Mouse (Mus musculus) liver, adult 2 months (tissue): ENCODE results near the gene Slc22a21. TPM values are rescaled to one million over a fixed set of nuclear protein-coding genes. Genes with fewer than 3 reads are reported as not detected.
"Not testable (repeated sequence)": the region's sequence is repeated elsewhere in the genome, so short reads cannot be mapped to it uniquely, and the experiment has no call there.

Experiments used
- DNase-seq: peaks from one replicate; pipeline ENCODE4 v3.0.0-alpha.2; 2011; ENCODE audit warnings: low read depth, low spot score; ENCODE audit errors: extremely low read depth
- H3K27ac ChIP-seq: fragments of 200-500 bp; replicated peaks from 2 replicates; pipeline ENCODE4 v1.5.1; 2012; ENCODE audit warnings: low read depth, mild to moderate bottlenecking, control low read depth, inconsistent platforms, low read length; ENCODE audit not compliant: insufficient read depth
- H3K27me3 ChIP-seq: fragments of 200-500 bp; 2 replicates; pipeline ENCODE4 v1.6.1; 2012; ENCODE audit warnings: mild to moderate bottlenecking, moderate library complexity, low read length, inconsistent platforms; ENCODE audit not compliant: control insufficient read depth, insufficient read depth
- H3K36me3 ChIP-seq: fragments of 200-500 bp; 2 replicates; pipeline ENCODE4 v1.6.1; 2012; ENCODE audit warnings: low read length, inconsistent platforms; ENCODE audit not compliant: control insufficient read depth, insufficient read depth
- H3K4me1 ChIP-seq: fragments of 200-500 bp; 2 replicates; pipeline ENCODE4 v1.6.1; 2011; ENCODE audit warnings: low read length; ENCODE audit not compliant: control insufficient read depth, insufficient read depth
- H3K4me3 ChIP-seq: fragments of 200-500 bp; 2 replicates; pipeline ENCODE4 v1.5.1; 2011; ENCODE audit warnings: low read depth, mild to moderate bottlenecking, control low read depth, low read length, moderate library complexity; ENCODE audit not compliant: insufficient read depth
- H3K79me2 ChIP-seq: fragments of 200-500 bp; 2 replicates; pipeline ENCODE4 v1.6.1; 2012; ENCODE audit warnings: inconsistent platforms, mild to moderate bottlenecking, low read length, moderate library complexity; ENCODE audit not compliant: control insufficient read depth, insufficient read depth
- H3K9ac ChIP-seq: fragments of 200-500 bp; 2 replicates; pipeline ENCODE4 v1.6.1; 2012; ENCODE audit warnings: low read depth, mild to moderate bottlenecking, control low read depth, inconsistent platforms, low read length
- CTCF ChIP-seq: fragments of 200-500 bp; IDR thresholded peaks from 2 replicates; pipeline ENCODE4 v1.5.1; 2011; ENCODE audit warnings: low read depth, low read length, control low read depth
- POLR2A ChIP-seq: fragments of 200-500 bp; IDR thresholded peaks from 2 replicates; pipeline ENCODE4 v1.6.1; 2011; ENCODE audit warnings: low read length, control low read depth; ENCODE audit not compliant: insufficient read depth; ENCODE audit errors: extremely low read depth
- WGBS: fragments of 180-500 bp; shearing (Covaris S2); methylation state at CpG from one replicate; pipeline ENCODE4 v1.1.7; 2018; 5-methylcytosine and 5-hydroxymethylcytosine counted together
- polyA plus RNA-seq: library from polyadenylated mRNA; depleted of rRNA; stranded (reverse); fragments of >200 nt; gene quantifications from 2 replicates; pipeline ENCODE4 v1.2.3, GENCODE M21; 2012
- total RNA-seq: library from RNA; depleted of rRNA; stranded (reverse); fragments of >200 nt; gene quantifications from 2 replicates; pipeline ENCODE4 v1.2.3, GENCODE M21; 2014

Slc22a21 gene
- total and polyA plus RNA-seq, 2 experiments: 0.35 to 0.55 TPM

- no peak overlapping the region for H3K9ac ChIP-seq
- no peak for TF ChIP-seq POLR2A
- TF ChIP-seq CTCF: no peak
- no peaks in the 10 kb centered on the region for H3K27me3 ChIP-seq
Observed at GRCm38 (mm10) chr11:53975559-53975958, 4.6 kb downstream of the Slc22a21 start.

GRCm38 (mm10) chr11:53958984-53959383 lies 21.1 kb downstream of the Slc22a21 start:
- H3K27me3 ChIP-seq: no peaks in the 10 kb centered on the region
- H3K4me3 ChIP-seq: no peak overlapping the region
- no peak overlapping the region for H3K9ac ChIP-seq
- TF ChIP-seq CTCF (peak; percentile 61), POLR2A (no peak)
- no peaks in the 10 kb centered on the region for H3K79me2 ChIP-seq
- H3K36me3 ChIP-seq: no peaks in the 10 kb centered on the region
- H3K4me1 ChIP-seq: no peaks in the 10 kb centered on the region; the same call in 1 of the 2 replicates
- no peak overlapping the region for H3K27ac ChIP-seq
- peak; percentile 36 for DNase-seq
- 51% methylated on average over 3 of the region's 3 CpGs for WGBS

More at GRCm38 (mm10) chr11:53975559-53975958, 4.6 kb downstream of the Slc22a21 start:
- H3K79me2 ChIP-seq: no peaks in the 10 kb centered on the region
- H3K27ac ChIP-seq: no peak overlapping the region
- peaks cover 7% of the 10 kb centered on the region; the same call in 1 of the 2 replicates for H3K4me1 ChIP-seq
- H3K36me3 ChIP-seq: no peaks in the 10 kb centered on the region
- H3K4me3 ChIP-seq: no peak overlapping the region
- DNase-seq: no peak

- DNase-seq, H3K27ac ChIP-seq, H3K4me1 ChIP-seq: not testable (repeated sequence)
Observed at GRCm38 (mm10) chr11:53958176-53958575, 22.0 kb downstream of the Slc22a21 start.

DNA sequence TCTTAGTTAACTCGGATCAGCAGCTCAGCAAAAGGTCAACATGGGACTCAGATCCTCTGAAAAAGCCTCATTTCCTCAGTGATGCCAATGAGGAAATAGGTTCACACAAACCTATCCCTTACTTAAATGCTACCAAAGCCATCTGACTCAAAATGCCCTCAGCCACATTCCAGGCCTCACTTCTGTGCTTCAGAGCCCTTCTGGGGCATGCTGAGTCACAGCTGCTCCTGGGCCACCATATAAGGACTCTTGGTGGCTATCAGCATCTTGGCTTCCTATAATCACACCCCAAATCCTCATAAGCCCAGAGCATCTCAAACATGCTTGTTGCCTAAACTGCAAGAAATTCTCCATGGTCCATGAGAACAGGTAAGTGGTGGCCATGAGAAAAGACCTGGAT lies 23.5 kb downstream of the Slc22a21 start:
- Histone ChIP-seq H3K79me2 (no peaks in the 10 kb centered on the region), H3K27me3 (no peaks in the 10 kb centered on the region), H3K4me1 (no peaks in the 10 kb centered on the region; the same call in 1 of the 2 replicates), H3K36me3 (no peaks in the 10 kb centered on the region), H3K27ac (no peak overlapping the region), H3K9ac (no peak overlapping the region), H3K4me3 (no peak overlapping the region)
- DNase-seq: no peak
- TF ChIP-seq POLR2A (no peak), CTCF (no peak)
- 45% methylated on average over 1 of the region's 1 CpGs for WGBS

More at GRCm38 (mm10) chr11:53958176-53958575, 22.0 kb downstream of the Slc22a21 start:
- H3K4me3 ChIP-seq, H3K36me3 ChIP-seq, H3K79me2 ChIP-seq, H3K27me3 ChIP-seq, H3K9ac ChIP-seq: not testable (repeated sequence)
- 52% methylated on average over 4 of the region's 4 CpGs for WGBS
- TF ChIP-seq CTCF: peak; percentile 49

- H3K4me1 ChIP-seq: no peaks in the 10 kb centered on the region; the same call in 1 of the 2 replicates
- H3K36me3 ChIP-seq: no peaks in the 10 kb centered on the region
- DNase-seq: no peak
- H3K79me2 ChIP-seq: no peaks in the 10 kb centered on the region
- 93% methylated on average over 3 of the region's 3 CpGs for WGBS
- no peak overlapping the region for H3K27ac ChIP-seq
- no peak overlapping the region for H3K9ac ChIP-seq
- no peaks in the 10 kb centered on the region for H3K27me3 ChIP-seq
- TF ChIP-seq POLR2A: no peak
- no peak for TF ChIP-seq CTCF
- H3K4me3 ChIP-seq: no peak overlapping the region
Observed at GRCm38 (mm10) chr11:53954653-53955052, 25.5 kb downstream of the Slc22a21 start.

DNA sequence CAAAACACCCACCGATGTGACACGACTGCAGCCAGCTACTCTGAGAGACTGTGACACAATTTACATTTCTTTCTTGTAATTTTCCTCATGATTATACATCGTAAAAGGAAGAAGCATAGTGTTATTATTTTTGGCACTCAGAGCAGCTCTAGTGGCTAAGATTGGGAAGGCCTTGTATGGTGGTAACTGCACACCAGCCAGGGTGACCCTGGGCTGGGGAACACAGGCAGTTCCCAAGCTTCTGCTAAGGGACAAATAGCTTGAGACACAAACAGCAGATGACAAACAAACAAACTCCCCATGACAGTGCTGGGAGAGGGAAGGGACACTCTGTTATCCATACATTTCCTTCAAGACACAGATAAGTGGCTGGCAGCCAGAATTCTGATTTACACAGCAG lies 30.0 kb downstream of the Slc22a21 start:
- not testable (repeated sequence) for H3K4me3 ChIP-seq, H3K4me1 ChIP-seq, DNase-seq, H3K79me2 ChIP-seq, H3K9ac ChIP-seq, H3K27ac ChIP-seq, H3K27me3 ChIP-seq, H3K36me3 ChIP-seq
- 80% methylated on average over 1 of the region's 3 CpGs for WGBS

- not testable (repeated sequence) for H3K4me1 ChIP-seq, H3K36me3 ChIP-seq, H3K27me3 ChIP-seq, H3K4me3 ChIP-seq, H3K27ac ChIP-seq, H3K79me2 ChIP-seq, H3K9ac ChIP-seq
- peak; percentile 18 for DNase-seq
- WGBS: 48% methylated on average over 4 of the region's 4 CpGs
Observed at GRCm38 (mm10) chr11:53931944-53932318, 48.2 kb downstream of the Slc22a21 start.
